Mouse (Mus musculus) layer of hippocampus, postnatal 25 days (tissue): ENCODE measurements at regions not wholly inside any gene's neighbourhood (a gene's known extent, or its start where the extent isn't known, plus 50 kb on each side); places are given as distances from the start of the nearest gene placed in this dataset.
"Not testable (repeated sequence)": the region's sequence is repeated elsewhere in the genome, so short reads cannot be mapped to it uniquely, and the experiment has no call there.

Experiments
- DNase-seq, 2 experiments: peaks; one replicate each; pipeline ENCODE4 v3.0.0; 2022; ENCODE audit warnings: mixed read lengths in 2 of 2, low spot score in 1 of 2; ENCODE audit errors: extremely low spot score in 1 of 2

GRCm38 (mm10) chr13:3341416-3341815 is 196.4 kb upstream of the Gdi2 start:
- DNase-seq, result no peak

- DNase-seq, result no peak
These were observed 194.3 kb upstream of the Gdi2 start for GRCm38 (mm10) chr13:3343611-3344010.

- not testable (repeated sequence) for DNase-seq
These were observed 183.0 kb upstream of the Gdi2 start for GRCm38 (mm10) chr13:3354912-3355311.

GRCm38 (mm10) chr13:3358079-3358608 is 179.7 kb upstream of the Gdi2 start:
- DNase-seq, result no peak

GRCm38 (mm10) chr13:3358996-3359750 is 178.7 kb upstream of the Gdi2 start:
- DNase-seq, result no peak

- not testable (repeated sequence) for DNase-seq
These were observed 178.1 kb upstream of the Gdi2 start for GRCm38 (mm10) chr13:3359751-3360260.

- DNase-seq, result peak in 1 of 2 experiments; percentile 9
These were observed 177.1 kb upstream of the Gdi2 start for GRCm38 (mm10) chr13:3360503-3361490.

- DNase-seq, result no peak
These were observed 165.2 kb upstream of the Gdi2 start for GRCm38 (mm10) chr13:3372701-3373100.

GRCm38 (mm10) chr13:3373522-3374220 is 164.2 kb upstream of the Gdi2 start:
- not testable (repeated sequence) for DNase-seq

GRCm38 (mm10) chr13:3374796-3375195 is 163.1 kb upstream of the Gdi2 start:
- no peak for DNase-seq

- not testable (repeated sequence) for DNase-seq
These were observed 160.1 kb upstream of the Gdi2 start for GRCm38 (mm10) chr13:3377801-3378200.

GRCm38 (mm10) chr13:3405783-3406182 is 132.1 kb upstream of the Gdi2 start:
- not testable (repeated sequence) for DNase-seq

GRCm38 (mm10) chr13:3406236-3407017 is 131.4 kb upstream of the Gdi2 start:
- peak; percentile 16 to 60 for DNase-seq

GRCm38 (mm10) chr13:3410281-3410680 is 127.6 kb upstream of the Gdi2 start:
- DNase-seq, result not testable (repeated sequence)

- no peak for DNase-seq
These were observed 120.8 kb upstream of the Gdi2 start for GRCm38 (mm10) chr13:3417026-3417425.

- DNase-seq, result not testable (repeated sequence)
These were observed 82.5 kb upstream of the Gdi2 start for GRCm38 (mm10) chr13:3455374-3455773.

- no peak for DNase-seq
These were observed 61.0 kb upstream of the Gdi2 start for GRCm38 (mm10) chr13:3476884-3477283.

GRCm38 (mm10) chr13:3477997-3478728 is 59.7 kb upstream of the Gdi2 start:
- peak; percentile 17 to 49 for DNase-seq
